Mouse (Mus musculus) c-Kit-positive CD71-positive TER-119-positive erythroid progenitor cells, embryonic 14.5 days (primary cell): Measurements from ENCODE around the gene Exoc6.

Experiments
- DNase-seq: peaks from one replicate; pipeline ENCODE4 v3.0.0-alpha.2; 2013; ENCODE audit warnings: low spot score

Gene Exoc6

DNA sequence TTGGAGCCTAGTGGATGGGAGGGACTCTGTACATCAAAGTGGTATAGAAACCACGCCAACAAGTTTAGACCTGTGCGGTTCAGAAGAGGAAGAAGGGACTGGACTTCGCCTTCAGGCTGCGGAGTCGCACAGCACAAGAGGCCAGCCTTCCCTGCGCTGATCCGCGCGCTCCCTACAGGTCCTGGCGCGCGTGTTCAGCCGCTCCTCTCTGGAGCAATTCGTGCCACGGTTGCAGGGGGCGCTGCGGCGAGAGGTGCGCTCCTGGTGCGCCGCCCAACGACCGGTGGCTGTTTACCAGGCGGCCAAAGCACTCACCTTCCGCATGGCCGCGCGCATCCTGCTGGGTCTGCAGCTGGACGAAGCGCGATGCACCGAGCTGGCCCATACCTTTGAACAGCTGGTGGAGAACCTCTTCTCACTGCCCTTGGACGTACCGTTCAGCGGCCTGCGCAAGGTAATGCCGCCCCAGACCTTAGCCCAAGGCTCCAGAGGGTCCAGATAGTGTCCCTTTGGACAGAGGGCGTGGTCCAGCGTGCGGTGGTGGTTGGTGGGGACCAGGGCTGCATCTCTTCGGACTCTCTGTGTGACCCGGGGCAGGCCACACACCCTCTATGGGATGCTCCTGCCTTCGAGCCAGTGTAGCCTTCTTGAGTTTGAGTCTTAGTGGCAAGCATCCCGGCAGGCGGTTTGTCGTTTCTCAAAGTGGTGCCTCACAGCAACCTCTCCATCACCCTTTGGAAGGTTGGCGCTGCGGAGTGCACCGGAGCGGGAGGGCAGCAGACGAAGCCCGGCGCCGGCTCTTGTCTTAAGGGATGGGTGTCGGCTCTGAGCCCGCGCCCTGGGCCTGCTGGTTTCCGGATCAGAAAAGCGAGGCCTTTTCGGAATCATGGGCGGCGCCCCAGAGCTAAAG lies 137.0 kb downstream of the Exoc6 start:
- no peak for DNase-seq

DNA sequence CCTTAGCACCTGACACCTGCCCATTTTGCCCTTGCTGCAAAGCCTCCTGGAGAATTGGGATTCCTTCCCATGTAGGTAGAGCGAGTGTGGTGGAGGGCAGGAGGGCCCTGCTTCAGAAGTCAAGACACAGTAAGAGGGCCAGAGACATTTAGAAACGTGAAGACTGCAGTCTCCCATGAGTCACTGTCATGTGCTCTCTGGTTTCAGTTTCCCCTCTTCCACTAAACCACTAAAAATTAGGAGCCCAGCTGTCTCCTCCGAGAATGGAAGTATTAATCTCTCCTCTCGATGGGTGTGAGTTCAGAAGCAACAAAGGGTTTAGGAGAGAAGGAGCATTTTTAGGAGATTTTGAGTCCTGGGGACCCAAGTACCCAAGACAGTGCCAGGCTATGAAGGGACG lies 139.3 kb downstream of the Exoc6 start:
- no peak for DNase-seq

DNA sequence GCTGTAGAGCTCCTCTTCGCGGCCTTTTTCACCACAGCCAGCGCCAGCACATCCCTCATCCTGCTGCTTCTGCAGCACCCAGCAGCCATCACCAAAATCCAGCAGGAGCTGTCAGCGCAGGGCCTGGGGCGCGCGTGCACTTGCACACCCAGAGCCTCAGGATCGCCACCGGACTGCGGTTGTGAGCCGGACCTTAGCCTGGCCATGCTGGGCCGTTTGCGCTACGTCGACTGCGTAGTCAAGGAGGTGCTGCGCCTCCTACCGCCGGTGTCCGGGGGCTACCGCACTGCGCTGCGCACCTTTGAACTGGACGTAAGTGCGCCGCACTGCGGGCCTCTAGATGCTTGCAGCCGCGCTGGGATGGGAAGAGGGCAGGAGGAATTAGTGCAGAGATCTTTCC lies 140.5 kb downstream of the Exoc6 start:
- DNase-seq = no peak

DNA sequence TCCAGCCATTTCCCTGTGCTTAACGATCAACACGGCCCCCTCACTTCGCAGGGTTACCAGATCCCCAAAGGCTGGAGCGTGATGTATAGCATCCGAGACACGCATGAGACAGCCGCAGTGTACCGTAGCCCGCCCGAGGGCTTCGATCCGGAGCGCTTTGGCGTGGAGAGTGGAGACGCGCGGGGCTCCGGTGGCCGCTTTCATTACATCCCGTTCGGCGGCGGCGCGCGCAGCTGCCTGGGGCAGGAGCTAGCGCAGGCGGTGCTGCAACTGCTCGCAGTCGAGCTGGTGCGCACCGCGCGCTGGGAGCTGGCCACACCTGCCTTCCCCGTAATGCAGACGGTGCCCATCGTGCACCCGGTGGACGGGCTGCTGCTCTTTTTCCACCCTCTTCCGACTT lies 142.7 kb downstream of the Exoc6 start:
- no peak for DNase-seq

GRCm38 (mm10) chr19:37695146-37695545 lies 144.9 kb downstream of the Exoc6 start:
- no peak for DNase-seq

GRCm38 (mm10) chr19:37695762-37696602 lies 145.8 kb downstream of the Exoc6 start:
- no peak for DNase-seq

DNA sequence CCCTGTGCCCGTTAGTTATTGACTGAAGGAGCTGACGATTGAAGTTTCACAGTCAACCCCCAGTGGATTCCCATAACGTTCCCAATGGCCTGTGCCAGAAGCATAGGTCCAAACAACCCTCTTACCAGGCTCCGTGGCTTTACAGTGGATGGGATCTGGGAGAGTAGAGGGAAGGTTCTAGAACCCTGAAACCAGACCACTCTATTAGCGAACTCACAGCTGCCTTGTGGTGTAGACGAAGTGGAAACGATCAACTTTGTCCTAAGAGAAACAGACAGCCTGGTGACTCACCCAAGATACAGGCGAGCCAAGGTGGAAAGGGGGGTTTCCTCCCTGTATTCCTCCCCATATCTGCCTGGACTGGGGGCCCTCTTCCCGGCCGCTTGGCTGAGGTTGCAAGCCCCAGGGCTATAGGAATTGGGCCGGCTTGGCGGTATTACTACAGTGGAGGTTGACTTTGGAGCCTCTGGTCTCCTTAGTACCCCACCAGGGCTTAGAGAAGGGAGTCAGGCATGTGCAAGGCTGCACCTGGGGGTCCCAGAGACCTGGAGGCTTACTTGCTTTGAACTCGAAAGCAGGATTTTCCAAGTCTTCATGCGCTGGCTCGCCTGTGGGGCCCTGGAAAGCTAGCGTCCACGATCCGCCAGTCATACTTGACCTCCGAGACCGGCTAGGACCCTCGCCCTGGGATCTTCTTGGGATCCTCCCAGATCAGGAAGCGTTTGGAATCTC lies 146.6 kb downstream of the Exoc6 start:
- DNase-seq = no peak

DNA sequence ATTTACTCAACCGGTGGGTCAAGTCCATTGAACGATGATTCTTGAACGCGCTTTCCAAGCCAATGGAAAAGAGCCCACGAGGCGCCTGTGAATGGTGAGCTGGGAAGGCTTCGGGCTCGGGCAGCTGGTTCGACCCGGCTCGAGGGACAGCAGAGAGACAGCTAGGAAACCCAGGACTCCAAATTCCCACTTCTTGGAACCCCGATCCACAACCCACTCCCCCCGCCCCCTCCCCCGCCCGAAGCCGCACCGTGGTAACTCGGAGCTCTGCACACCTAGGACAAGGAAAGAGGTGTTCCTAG lies 147.1 kb downstream of the Exoc6 start:
- DNase-seq = no peak

- DNase-seq = no peak
Observed at GRCm38 (mm10) chr19:37697651-37698272, 147.5 kb downstream of the Exoc6 start, which contains the start of gene Cyp26a1. Gene Cyp26a1 (plus strand): TSS chr19:37697798.

DNA sequence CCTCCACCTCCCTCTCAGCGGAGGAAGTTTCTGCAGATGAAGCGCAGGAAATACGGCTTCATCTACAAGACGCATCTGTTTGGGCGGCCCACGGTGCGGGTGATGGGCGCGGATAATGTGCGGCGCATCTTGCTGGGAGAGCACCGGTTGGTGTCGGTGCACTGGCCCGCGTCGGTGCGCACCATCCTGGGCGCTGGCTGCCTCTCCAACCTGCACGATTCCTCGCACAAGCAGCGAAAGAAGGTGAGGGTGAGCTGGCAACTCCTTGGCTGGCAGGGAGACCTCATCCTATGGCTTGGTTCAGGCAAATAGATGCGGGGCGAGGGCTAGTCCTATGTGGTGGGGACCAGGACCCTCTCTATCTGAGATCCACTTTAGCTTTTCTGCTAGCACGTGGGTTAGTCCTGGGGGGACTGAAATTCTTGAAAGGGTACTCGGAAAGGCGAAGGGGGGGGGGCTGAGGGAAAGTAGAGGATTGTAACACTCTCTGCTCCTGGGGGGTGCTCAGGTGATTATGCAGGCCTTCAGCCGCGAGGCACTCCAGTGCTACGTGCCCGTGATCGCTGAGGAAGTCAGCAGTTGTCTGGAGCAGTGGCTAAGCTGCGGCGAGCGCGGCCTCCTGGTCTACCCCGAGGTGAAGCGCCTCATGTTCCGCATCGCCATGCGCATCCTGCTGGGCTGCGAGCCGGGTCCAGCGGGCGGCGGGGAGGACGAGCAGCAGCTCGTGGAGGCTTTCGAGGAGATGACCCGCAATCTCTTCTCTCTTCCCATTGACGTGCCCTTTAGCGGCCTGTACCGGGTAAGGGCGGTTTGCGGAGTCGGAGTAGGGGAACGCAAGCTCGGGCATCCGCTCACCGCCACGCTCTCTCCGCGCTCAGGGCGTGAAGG lies 148.3 kb downstream of the Exoc6 start:
- DNase-seq = no peak

GRCm38 (mm10) chr19:37699711-37700110 lies 149.5 kb downstream of the Exoc6 start:
- DNase-seq = no peak

DNA sequence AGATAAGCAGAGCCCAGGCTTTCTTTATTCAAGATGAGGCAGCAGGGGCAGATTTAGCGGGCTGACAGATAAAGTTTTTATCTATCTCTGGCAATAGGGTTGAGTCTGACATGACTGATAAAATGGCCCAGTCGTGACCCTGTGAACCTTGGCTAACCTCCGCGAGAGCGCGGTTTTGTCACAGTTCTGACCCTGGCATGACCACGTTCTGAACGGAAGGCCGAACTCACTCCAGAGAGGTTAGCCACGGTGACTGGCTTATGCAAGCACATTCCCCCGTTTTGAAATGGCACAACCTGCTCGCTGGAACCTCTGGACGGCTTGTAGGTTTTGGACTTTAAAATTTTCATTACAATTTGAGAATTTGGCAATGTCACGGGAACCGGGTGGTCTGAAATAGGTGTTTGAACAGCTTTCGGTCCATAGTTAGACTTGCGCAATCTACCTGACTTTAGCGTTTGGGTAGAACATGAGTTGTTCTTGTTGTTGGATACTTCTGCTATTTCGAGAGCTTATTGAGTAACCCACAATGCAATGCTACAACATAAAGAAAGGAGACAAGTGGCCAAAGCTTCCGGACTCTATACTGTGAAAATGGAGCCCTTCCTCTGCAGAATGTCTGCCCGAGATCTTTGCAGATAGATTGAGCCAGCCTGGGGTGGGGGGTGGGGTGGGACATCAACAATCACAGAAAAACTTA lies 152.3 kb downstream of the Exoc6 start:
- no peak for DNase-seq

DNA sequence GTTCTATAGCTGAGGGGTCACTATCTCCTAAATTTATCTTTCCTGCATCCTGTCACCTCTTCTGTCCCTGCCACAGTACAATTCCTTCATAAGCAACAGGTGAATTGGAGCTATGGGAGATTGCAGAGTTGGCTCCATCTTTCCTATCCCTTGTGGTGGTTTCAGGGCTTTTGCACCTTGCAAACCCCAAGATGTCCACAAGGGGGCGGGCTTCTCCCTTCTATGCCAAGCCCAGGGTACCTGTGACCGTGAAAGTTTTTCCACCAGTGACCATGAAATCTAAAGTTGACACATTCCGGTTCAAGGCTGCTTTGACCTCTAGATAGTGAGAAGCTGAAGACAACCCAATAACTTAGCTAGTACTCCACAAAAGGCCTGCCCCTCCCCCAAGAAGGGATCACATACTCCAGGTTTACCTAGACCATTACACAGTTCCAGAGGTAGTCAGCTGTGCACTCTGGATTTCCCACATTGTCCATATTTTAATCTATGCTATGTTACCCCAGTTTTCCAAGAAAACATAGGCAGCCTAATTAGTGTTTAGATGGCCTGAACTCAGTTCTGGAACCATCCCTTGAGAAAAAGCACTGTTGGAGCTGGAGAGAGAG lies 153.8 kb downstream of the Exoc6 start:
- DNase-seq = peak; percentile 53

GRCm38 (mm10) chr19:37705722-37706121 lies 155.5 kb downstream of the Exoc6 start:
- no peak for DNase-seq

- DNase-seq = peak; percentile 19
Observed at GRCm38 (mm10) chr19:37714681-37715080, 164.5 kb downstream of the Exoc6 start.

DNA sequence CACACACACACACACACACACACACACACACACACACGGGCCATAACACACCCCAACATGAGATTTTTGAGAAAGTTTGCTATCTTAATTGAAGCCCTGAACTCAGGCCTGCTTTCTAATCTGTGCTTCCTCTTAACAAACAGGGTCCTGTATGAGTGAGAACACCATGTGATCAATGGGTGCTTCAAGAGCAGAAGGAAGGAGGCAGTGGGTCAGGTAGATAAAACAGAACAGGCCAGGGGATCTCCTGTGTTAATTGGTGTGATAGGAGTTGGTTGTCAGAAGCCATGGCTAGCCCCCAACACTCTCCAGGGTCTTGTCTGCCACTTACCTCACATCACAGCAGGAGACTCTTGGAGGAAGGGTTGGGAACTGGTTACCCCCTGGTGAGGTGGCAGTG lies 165.8 kb downstream of the Exoc6 start:
- no peak for DNase-seq

DNA sequence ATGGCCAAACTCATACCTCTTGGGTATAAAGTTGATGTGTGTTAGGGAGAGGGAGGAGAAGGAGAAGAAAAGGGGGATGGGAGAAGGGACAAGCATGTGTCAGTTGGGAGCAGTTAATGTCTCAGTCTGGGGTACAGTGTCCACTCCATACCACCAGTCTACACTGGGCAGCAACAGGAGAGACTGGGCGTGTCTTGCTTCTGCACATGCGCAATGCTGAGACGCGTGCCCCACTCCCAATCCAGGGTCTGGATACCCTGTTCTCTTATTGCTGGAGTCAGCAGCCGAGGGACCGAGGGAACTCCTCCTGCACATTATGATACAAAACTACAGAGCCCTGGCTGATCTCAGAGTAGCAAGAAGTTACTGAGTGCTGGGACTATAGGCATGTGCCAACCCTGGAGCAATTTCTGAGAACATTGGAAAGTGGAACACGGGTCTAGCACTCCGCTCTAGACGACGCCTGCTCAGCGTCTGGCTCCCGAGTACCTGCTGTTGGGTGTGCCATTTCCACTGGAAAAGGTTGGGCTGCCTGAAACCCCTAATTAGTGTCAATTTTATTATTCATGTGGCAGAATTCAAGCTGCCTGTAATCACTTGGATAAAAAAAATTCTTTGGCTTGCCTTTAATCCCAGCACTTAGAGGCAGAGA lies 166.4 kb downstream of the Exoc6 start:
- DNase-seq = no peak

- no peak for DNase-seq
Observed at GRCm38 (mm10) chr19:37719166-37719565, 168.9 kb downstream of the Exoc6 start.

DNA sequence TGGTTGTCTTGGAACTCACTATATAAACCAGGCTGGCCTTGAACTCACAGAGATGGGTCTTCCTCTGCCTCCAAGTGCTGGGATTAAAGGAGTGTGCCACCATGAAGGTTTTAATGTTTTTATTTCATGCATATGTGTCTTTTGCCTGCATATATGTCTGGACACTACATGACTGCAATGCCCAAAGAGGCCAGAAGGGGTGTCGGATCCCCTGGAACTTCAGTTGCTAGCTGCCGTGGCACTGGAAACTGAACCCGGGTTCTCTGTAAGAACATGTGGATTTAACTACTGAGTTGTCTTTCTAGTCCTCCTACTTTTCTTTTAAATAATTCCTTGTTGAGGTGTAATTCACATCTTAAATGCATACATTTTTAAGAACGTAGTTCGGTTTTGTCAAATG lies 174.4 kb downstream of the Exoc6 start:
- no peak for DNase-seq
